Mouse (Mus musculus) left cerebral cortex, adult 2 months (tissue): ENCODE results near the gene Gm21987. TPM values are rescaled to one million over a fixed set of nuclear protein-coding genes. Genes with fewer than 3 reads are reported as not detected.

ENCODE experiments used
- DNase-seq, 2 experiments: peaks; one replicate each; pipeline ENCODE4 v3.0.0; 2021 to 2022; ENCODE audit warnings: low spot score in 2 of 2, mixed read lengths in 1 of 2; ENCODE audit errors: extremely low spot score in 1 of 2
- H3K27ac ChIP-seq: fragments of 200-600 bp; 2 replicates; pipeline ENCODE4 v1.8.1; 2022
- H3K4me3 ChIP-seq: fragments of 200-600 bp; 2 replicates; pipeline ENCODE4 v1.8.1; 2022
- CTCF ChIP-seq: fragments of 200-600 bp; IDR thresholded peaks from 2 replicates; pipeline ENCODE4 v1.8.1; 2022; ENCODE audit warnings: antibody characterized with exemption, mild to moderate bottlenecking, moderate library complexity
- intact Hi-C: fragments of 180-260 bp; cut with DNase I; formaldehyde crosslinking; loops from one replicate; pipeline ENCODE4 v1.15.1; 2025
- total RNA-seq, 2 experiments: library from RNA; stranded (reverse); gene quantifications; 2 replicates each; pipeline ENCODE4 v1.2.3; 2021

The Gm21987 gene
- total RNA-seq, 2 experiments from 2014 or later, result not detected

- peak in 1 of 2 experiments; percentile 37 for DNase-seq
- no peak for TF ChIP-seq CTCF
- Histone ChIP-seq H3K4me3 (no peak overlapping the region), H3K27ac (peak overlapping the region; percentile 44)
- intact Hi-C loops, result loop anchor here (5.0 kb wide), 1 partner anchor 378 kb away; no protein-coding TSS in a partner anchor
These were observed 18.6 kb downstream of the Gm21987 start for GRCm38 (mm10) chr16:38365390-38365789.

GRCm38 (mm10) chr16:38366231-38366630 is 19.4 kb downstream of the Gm21987 start:
- no peak overlapping the region for H3K27ac ChIP-seq
- TF ChIP-seq CTCF, result no peak
- H3K4me3 ChIP-seq, result no peak overlapping the region
- no peak for DNase-seq
- intact Hi-C loops, result loop anchor here (5.0 kb wide), 1 partner anchor 379 kb away; no protein-coding TSS in a partner anchor

GRCm38 (mm10) chr16:38368336-38368735 is 21.5 kb downstream of the Gm21987 start:
- TF ChIP-seq CTCF, result no peak
- peak overlapping the region; percentile 63 for H3K27ac ChIP-seq
- DNase-seq, result peak; percentile 67 to 78
- H3K4me3 ChIP-seq, result no peak overlapping the region
- intact Hi-C loops, result loop anchor here (5.0 kb wide), 1 partner anchor 381 kb away; no protein-coding TSS in a partner anchor

- no peak for TF ChIP-seq CTCF
- H3K27ac ChIP-seq, result no peak overlapping the region
- intact Hi-C loops, result loop anchor here (5.0 kb wide), 1 partner anchor 382 kb away; no protein-coding TSS in a partner anchor
- no peak overlapping the region for H3K4me3 ChIP-seq
- DNase-seq, result no peak
These were observed 22.2 kb downstream of the Gm21987 start for GRCm38 (mm10) chr16:38369000-38369399.

- intact Hi-C loops, result loop anchor here (5.0 kb wide), 1 partner anchor 382 kb away; no protein-coding TSS in a partner anchor
- TF ChIP-seq CTCF, result no peak
- DNase-seq, result no peak
- H3K4me3 ChIP-seq, result no peak overlapping the region
- H3K27ac ChIP-seq, result no peak overlapping the region
These were observed 22.6 kb downstream of the Gm21987 start for GRCm38 (mm10) chr16:38369431-38369830.

- intact Hi-C loops, result loop anchor here (5.0 kb wide), 1 partner anchor 383 kb away; no protein-coding TSS in a partner anchor
- DNase-seq, result no peak
- Histone ChIP-seq H3K27ac (no peak overlapping the region), H3K4me3 (no peak overlapping the region)
- no peak for TF ChIP-seq CTCF
These were observed 23.2 kb downstream of the Gm21987 start for GRCm38 (mm10) chr16:38369992-38370484.

- intact Hi-C loops, result no loop called here
- DNase-seq, result no peak
- Histone ChIP-seq H3K4me3 (no peak overlapping the region), H3K27ac (no peak overlapping the region)
- TF ChIP-seq CTCF, result no peak
These were observed 24.0 kb downstream of the Gm21987 start for GRCm38 (mm10) chr16:38370633-38371374.

- DNase-seq, result no peak
- Histone ChIP-seq H3K4me3 (no peak overlapping the region), H3K27ac (no peak overlapping the region)
- intact Hi-C loops, result no loop called here
- TF ChIP-seq CTCF, result no peak
These were observed 25.0 kb downstream of the Gm21987 start for GRCm38 (mm10) chr16:38371705-38372296.

GRCm38 (mm10) chr16:38372876-38373275 is 26.0 kb downstream of the Gm21987 start:
- DNase-seq, result no peak
- H3K27ac ChIP-seq, result no peak overlapping the region
- intact Hi-C loops, result no loop called here
- no peak for TF ChIP-seq CTCF
- no peak overlapping the region for H3K4me3 ChIP-seq

GRCm38 (mm10) chr16:38373439-38373838 is 26.6 kb downstream of the Gm21987 start:
- H3K27ac ChIP-seq, result no peak overlapping the region
- no peak for TF ChIP-seq CTCF
- intact Hi-C loops, result no loop called here
- DNase-seq, result no peak
- no peak overlapping the region for H3K4me3 ChIP-seq

- no peak overlapping the region for H3K27ac ChIP-seq
- intact Hi-C loops, result no loop called here
- TF ChIP-seq CTCF, result no peak
- no peak overlapping the region for H3K4me3 ChIP-seq
- no peak for DNase-seq
These were observed 27.1 kb downstream of the Gm21987 start for GRCm38 (mm10) chr16:38373941-38374340.

- intact Hi-C loops, result loop anchor here (5.0 kb wide), 1 partner anchor 108 kb away; no protein-coding TSS in a partner anchor
- no peak for DNase-seq
These were observed 27.7 kb downstream of the Gm21987 start for GRCm38 (mm10) chr16:38374379-38375140.

More at GRCm38 (mm10) chr16:38374379-38375140, 27.7 kb downstream of the Gm21987 start:
- no peak overlapping the region for H3K27ac ChIP-seq
- H3K4me3 ChIP-seq, result no peak overlapping the region
- TF ChIP-seq CTCF, result no peak
